Mouse (Mus musculus) liver, adult 2 months (tissue): Measurements from ENCODE around the gene Dennd4a. TPM values are rescaled to one million over a fixed set of nuclear protein-coding genes. Genes with fewer than 3 reads are reported as not detected.

Experiments used
- DNase-seq: peaks from one replicate; pipeline ENCODE4 v3.0.0-alpha.2; 2011; ENCODE audit warnings: low read depth, low spot score; ENCODE audit errors: extremely low read depth
- H3K27ac ChIP-seq: fragments of 200-500 bp; replicated peaks from 2 replicates; pipeline ENCODE4 v1.5.1; 2012; ENCODE audit warnings: low read depth, mild to moderate bottlenecking, control low read depth, inconsistent platforms, low read length; ENCODE audit not compliant: insufficient read depth
- H3K27me3 ChIP-seq: fragments of 200-500 bp; 2 replicates; pipeline ENCODE4 v1.6.1; 2012; ENCODE audit warnings: mild to moderate bottlenecking, moderate library complexity, low read length, inconsistent platforms; ENCODE audit not compliant: control insufficient read depth, insufficient read depth
- H3K36me3 ChIP-seq: fragments of 200-500 bp; 2 replicates; pipeline ENCODE4 v1.6.1; 2012; ENCODE audit warnings: low read length, inconsistent platforms; ENCODE audit not compliant: control insufficient read depth, insufficient read depth
- H3K4me1 ChIP-seq: fragments of 200-500 bp; 2 replicates; pipeline ENCODE4 v1.6.1; 2011; ENCODE audit warnings: low read length; ENCODE audit not compliant: control insufficient read depth, insufficient read depth
- H3K4me3 ChIP-seq: fragments of 200-500 bp; 2 replicates; pipeline ENCODE4 v1.5.1; 2011; ENCODE audit warnings: low read depth, mild to moderate bottlenecking, control low read depth, low read length, moderate library complexity; ENCODE audit not compliant: insufficient read depth
- H3K79me2 ChIP-seq: fragments of 200-500 bp; 2 replicates; pipeline ENCODE4 v1.6.1; 2012; ENCODE audit warnings: inconsistent platforms, mild to moderate bottlenecking, low read length, moderate library complexity; ENCODE audit not compliant: control insufficient read depth, insufficient read depth
- H3K9ac ChIP-seq: fragments of 200-500 bp; 2 replicates; pipeline ENCODE4 v1.6.1; 2012; ENCODE audit warnings: low read depth, mild to moderate bottlenecking, control low read depth, inconsistent platforms, low read length
- CTCF ChIP-seq: fragments of 200-500 bp; IDR thresholded peaks from 2 replicates; pipeline ENCODE4 v1.5.1; 2011; ENCODE audit warnings: low read depth, low read length, control low read depth
- POLR2A ChIP-seq: fragments of 200-500 bp; IDR thresholded peaks from 2 replicates; pipeline ENCODE4 v1.6.1; 2011; ENCODE audit warnings: low read length, control low read depth; ENCODE audit not compliant: insufficient read depth; ENCODE audit errors: extremely low read depth
- WGBS: fragments of 180-500 bp; shearing (Covaris S2); methylation state at CpG from one replicate; pipeline ENCODE4 v1.1.7; 2018; 5-methylcytosine and 5-hydroxymethylcytosine counted together
- polyA plus RNA-seq: library from polyadenylated mRNA; depleted of rRNA; stranded (reverse); fragments of >200 nt; gene quantifications from 2 replicates; pipeline ENCODE4 v1.2.3, GENCODE M21; 2012
- total RNA-seq: library from RNA; depleted of rRNA; stranded (reverse); fragments of >200 nt; gene quantifications from 2 replicates; pipeline ENCODE4 v1.2.3, GENCODE M21; 2014

Gene Dennd4a
- total and polyA plus RNA-seq, 2 experiments: 8.0 to 17.1 TPM

- 66% methylated on average over 3 of the region's 3 CpGs for WGBS
- Histone ChIP-seq H3K9ac (no peak overlapping the region), H3K27ac (no peak overlapping the region), H3K36me3 (peaks cover 34% of the 10 kb centered on the region), H3K27me3 (no peaks in the 10 kb centered on the region), H3K4me1 (no peaks in the 10 kb centered on the region), H3K4me3 (no peak overlapping the region), H3K79me2 (no peaks in the 10 kb centered on the region)
- peak; percentile 74 for DNase-seq
- no peak for TF ChIP-seq POLR2A
- peak; percentile 74 for TF ChIP-seq CTCF
These were observed 92.2 kb downstream of the Dennd4a start for GRCm38 (mm10) chr9:64903386-64903785.

GRCm38 (mm10) chr9:64904917-64905640, 93.9 kb downstream of the Dennd4a start:
- H3K4me3 ChIP-seq: no peak overlapping the region
- H3K27me3 ChIP-seq: no peaks in the 10 kb centered on the region
- TF ChIP-seq POLR2A: no peak
- TF ChIP-seq CTCF: no peak
- H3K4me1 ChIP-seq: no peaks in the 10 kb centered on the region
- H3K27ac ChIP-seq: no peak overlapping the region
- peaks cover 38% of the 10 kb centered on the region for H3K36me3 ChIP-seq
- no peaks in the 10 kb centered on the region for H3K79me2 ChIP-seq
- H3K9ac ChIP-seq: no peak overlapping the region
- no peak for DNase-seq
- WGBS: 92% methylated on average over 14 of the region's 14 CpGs

GRCm38 (mm10) chr9:64907441-64907840, 96.3 kb downstream of the Dennd4a start:
- peaks cover 50% of the 10 kb centered on the region for H3K36me3 ChIP-seq

GRCm38 (mm10) chr9:64913406-64913805, 102.3 kb downstream of the Dennd4a start:
- no peak overlapping the region for H3K9ac ChIP-seq
- no peaks in the 10 kb centered on the region for H3K27me3 ChIP-seq
- peaks cover 12% of the 10 kb centered on the region for H3K4me1 ChIP-seq
- peak; percentile 80 for DNase-seq
- H3K79me2 ChIP-seq: no peaks in the 10 kb centered on the region
- no peak overlapping the region for H3K4me3 ChIP-seq
- TF ChIP-seq POLR2A (no peak), CTCF (no peak)
- WGBS: 15% methylated on average over 4 of the region's 4 CpGs
- H3K36me3 ChIP-seq: peaks cover 44% of the 10 kb centered on the region
- peak overlapping the region; percentile 90 for H3K27ac ChIP-seq

More at GRCm38 (mm10) chr9:64907441-64907840, 96.3 kb downstream of the Dennd4a start:
- no peak overlapping the region for H3K4me3 ChIP-seq
- H3K79me2 ChIP-seq: no peaks in the 10 kb centered on the region
- H3K27ac ChIP-seq: no peak overlapping the region
- no peak for TF ChIP-seq POLR2A
- no peak for TF ChIP-seq CTCF
- DNase-seq: no peak
- H3K9ac ChIP-seq: no peak overlapping the region
- WGBS: 91% methylated on average over 3 of the region's 3 CpGs
- no peaks in the 10 kb centered on the region for H3K4me1 ChIP-seq
- H3K27me3 ChIP-seq: no peaks in the 10 kb centered on the region

GRCm38 (mm10) chr9:64913973-64914372, 102.8 kb downstream of the Dennd4a start:
- Histone ChIP-seq H3K79me2 (no peaks in the 10 kb centered on the region), H3K36me3 (peaks cover 47% of the 10 kb centered on the region), H3K9ac (no peak overlapping the region), H3K4me3 (no peak overlapping the region), H3K27me3 (no peaks in the 10 kb centered on the region), H3K4me1 (peaks cover 12% of the 10 kb centered on the region), H3K27ac (peak overlapping the region; percentile 90)
- DNase-seq: peak; percentile 96
- TF ChIP-seq POLR2A (no peak), CTCF (no peak)
- WGBS: 18% methylated on average over 2 of the region's 2 CpGs

GRCm38 (mm10) chr9:64914629-64915028, 103.5 kb downstream of the Dennd4a start:
- no peak overlapping the region for H3K27ac ChIP-seq
- H3K9ac ChIP-seq: no peak overlapping the region
- H3K36me3 ChIP-seq: peaks cover 45% of the 10 kb centered on the region
- TF ChIP-seq POLR2A (no peak), CTCF (no peak)
- no peaks in the 10 kb centered on the region for H3K79me2 ChIP-seq
- no peaks in the 10 kb centered on the region for H3K27me3 ChIP-seq
- no peak overlapping the region for H3K4me3 ChIP-seq
- 28% methylated on average over 4 of the region's 4 CpGs for WGBS
- peaks cover 12% of the 10 kb centered on the region for H3K4me1 ChIP-seq
- peak; percentile 29 for DNase-seq
